Comparison of ENCODE assay signal across 8 mouse cellular contexts in genomic region chr9:43491024-43491751, GRCm38 (mm10).
DNase-seq lines count a peak whose midpoint lies in the region; ATAC-seq and TF ChIP-seq lines count a peak whose summit lies in the region.

No protein-coding gene starts in this region.

- no peaks in the 10 kb centered on the region for H3K4me1 ChIP-seq in liver, postnatal 0 days (ENCODE audit: insufficient read depth)
- peaks cover 8% of the 10 kb centered on the region for H3K4me1 ChIP-seq in forebrain, embryonic 13.5 days

- ATAC-seq in Patski = no peak
- peak; percentile 74; the same call in 1 of the 2 replicates for ATAC-seq in liver, postnatal 0 days
- ATAC-seq in forebrain, embryonic 13.5 days = no peak

- TF ChIP-seq EP300 in liver, postnatal 0 days (IDR thresholded peaks at IDR 0.05; ENCODE audit: low read depth) = no peak

- H3K27me3 ChIP-seq in Patski = peaks cover 41% of the 10 kb centered on the region
- no peaks in the 10 kb centered on the region for H3K27me3 ChIP-seq in liver, postnatal 0 days (ENCODE audit: insufficient read depth, low read length)
- no peaks in the 10 kb centered on the region for H3K27me3 ChIP-seq in forebrain, embryonic 13.5 days

- no peak overlapping the region for H3K9ac ChIP-seq in liver, postnatal 0 days (replicated peaks)
- no peak overlapping the region for H3K9ac ChIP-seq in forebrain, embryonic 13.5 days

- POLR2A ChIA-PET in Patski (lab: Charles Lee) = no interaction called here

- H3K4me2 ChIP-seq in liver, postnatal 0 days (ENCODE audit: low read depth, low read length) = no peak overlapping the region
- no peak overlapping the region for H3K4me2 ChIP-seq in forebrain, embryonic 13.5 days

- DNase-seq in cerebellum, postnatal 14 days = peak; percentile 41 to 60
- DNase-seq in cerebellum, postnatal 36 days = no peak
- peak; percentile 27 for DNase-seq in left cerebral cortex, adult 11 months (ENCODE audit: low spot score)
- no peak for DNase-seq in left cerebral cortex, adult 9 months (ENCODE audit: low spot score in 2 of 2)
- DNase-seq in Patski (ENCODE audit: low read depth, low spot score) = peak; percentile 4
- DNase-seq in liver, postnatal 0 days = no peak
- DNase-seq in spleen, postnatal 4 days (ENCODE audit: low spot score in 2 of 2) = no peak

- H3K27ac ChIP-seq in liver, postnatal 0 days (ENCODE audit: low read depth) = no peak overlapping the region
- no peak overlapping the region for H3K27ac ChIP-seq in forebrain, embryonic 13.5 days

- in situ Hi-C loops in Patski (cut with MboI; ENCODE audit: low pct_unique_long_range_greater_than_20kb) = no loop called here

- no peak overlapping the region for H3K4me3 ChIP-seq in liver, postnatal 0 days (ENCODE audit: low read depth, low read length)
- H3K4me3 ChIP-seq in forebrain, embryonic 13.5 days = no peak overlapping the region

- peak; percentile 64 for TF ChIP-seq CTCF in Patski (IDR thresholded peaks at IDR 0.05)
- TF ChIP-seq CTCF in liver, postnatal 0 days (IDR thresholded peaks at IDR 0.05; ENCODE audit: low read depth) = peak; percentile 72

- no peaks in the 10 kb centered on the region for H3K9me3 ChIP-seq in liver, postnatal 0 days (ENCODE audit: low read length)
- no peaks in the 10 kb centered on the region for H3K9me3 ChIP-seq in forebrain, embryonic 13.5 days (replicated peaks)

- CTCF ChIA-PET in Patski (lab: Charles Lee) = no interaction called here

- H3K36me3 ChIP-seq in liver, postnatal 0 days (replicated peaks; ENCODE audit: insufficient read depth, low read length) = no peaks in the 10 kb centered on the region
- no peaks in the 10 kb centered on the region for H3K36me3 ChIP-seq in forebrain, embryonic 13.5 days (ENCODE audit: poor library complexity, severe bottlenecking)

- WGBS in liver, postnatal 0 days (ENCODE audit: insufficient replicate concordance) = 53% methylated on average over 12 of the region's 12 CpGs
- 81% methylated on average over 12 of the region's 12 CpGs for WGBS in forebrain, embryonic 13.5 days

Comparison
In these comparisons a context has a peak if more than half of its experiments do, and no peak if none do; other contexts are left out.
1. DNase-seq: peak in cerebellum, postnatal 14 days (2 of 2), left cerebral cortex, adult 11 months (single experiment) and Patski (single experiment); none in cerebellum, postnatal 36 days (0 of 2), left cerebral cortex, adult 9 months (0 of 2), liver, postnatal 0 days (single experiment) and spleen, postnatal 4 days (0 of 2).